Mouse (Mus musculus): ENCODE measurements at regions not wholly inside any gene's neighbourhood (a gene's known extent, or its start where the extent isn't known, plus 50 kb on each side); places are given as distances from the start of the nearest gene placed in this dataset.

DNA sequence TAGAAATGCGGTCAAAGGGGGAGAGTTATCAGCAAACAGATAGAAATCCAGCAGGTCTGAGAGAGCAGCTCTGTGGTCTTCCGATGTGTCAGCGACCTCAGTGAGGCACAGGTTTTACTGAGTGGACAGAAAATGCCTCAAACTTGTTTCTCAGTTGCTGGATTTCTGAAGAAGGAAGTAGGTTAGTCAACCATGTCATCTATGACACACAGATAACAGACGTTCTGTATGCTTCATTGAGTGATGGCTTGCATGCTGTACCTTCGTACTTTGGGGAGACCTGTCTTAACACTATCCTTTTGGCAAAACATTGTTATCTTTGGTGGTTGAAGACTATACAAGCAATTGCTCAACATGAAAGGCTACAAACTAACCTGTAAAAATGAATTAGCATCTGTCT, 59.3 kb upstream of the Rgs1 start:
- H3K27ac ChIP-seq, result no peak overlapping the region
- no peak overlapping the region for H3K4me3 ChIP-seq
- no peak for DNase-seq
- intact Hi-C loops (cut with DNase I), result no loop called here
- no peak for TF ChIP-seq CTCF (IDR thresholded peaks at IDR 0.05)

DNA sequence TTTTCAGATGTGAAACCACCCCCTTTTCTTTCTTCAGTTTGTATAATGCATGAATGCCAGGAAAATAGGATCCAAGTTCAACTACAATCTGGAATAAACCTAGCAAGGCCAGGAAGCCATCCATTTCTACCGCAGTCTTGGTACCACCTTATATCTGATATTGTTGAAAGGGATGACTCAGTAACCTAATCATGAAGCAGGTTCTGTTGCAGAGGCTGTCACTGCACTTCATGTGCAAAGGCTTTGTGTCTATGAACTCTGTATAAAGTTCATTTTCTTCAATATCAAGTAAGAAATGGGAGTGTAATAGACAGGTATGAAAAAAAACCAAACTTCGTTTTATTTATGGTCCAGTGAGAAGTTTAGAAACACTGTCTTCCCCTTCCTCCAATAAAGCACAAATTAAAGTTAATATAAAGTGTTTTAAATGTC, 58.8 kb upstream of the Rgs1 start:
- Histone ChIP-seq H3K27ac (no peak overlapping the region), H3K4me3 (no peak overlapping the region)
- TF ChIP-seq CTCF (IDR thresholded peaks at IDR 0.05), result no peak
- no peak for DNase-seq
- intact Hi-C loops (cut with DNase I), result no loop called here

DNA sequence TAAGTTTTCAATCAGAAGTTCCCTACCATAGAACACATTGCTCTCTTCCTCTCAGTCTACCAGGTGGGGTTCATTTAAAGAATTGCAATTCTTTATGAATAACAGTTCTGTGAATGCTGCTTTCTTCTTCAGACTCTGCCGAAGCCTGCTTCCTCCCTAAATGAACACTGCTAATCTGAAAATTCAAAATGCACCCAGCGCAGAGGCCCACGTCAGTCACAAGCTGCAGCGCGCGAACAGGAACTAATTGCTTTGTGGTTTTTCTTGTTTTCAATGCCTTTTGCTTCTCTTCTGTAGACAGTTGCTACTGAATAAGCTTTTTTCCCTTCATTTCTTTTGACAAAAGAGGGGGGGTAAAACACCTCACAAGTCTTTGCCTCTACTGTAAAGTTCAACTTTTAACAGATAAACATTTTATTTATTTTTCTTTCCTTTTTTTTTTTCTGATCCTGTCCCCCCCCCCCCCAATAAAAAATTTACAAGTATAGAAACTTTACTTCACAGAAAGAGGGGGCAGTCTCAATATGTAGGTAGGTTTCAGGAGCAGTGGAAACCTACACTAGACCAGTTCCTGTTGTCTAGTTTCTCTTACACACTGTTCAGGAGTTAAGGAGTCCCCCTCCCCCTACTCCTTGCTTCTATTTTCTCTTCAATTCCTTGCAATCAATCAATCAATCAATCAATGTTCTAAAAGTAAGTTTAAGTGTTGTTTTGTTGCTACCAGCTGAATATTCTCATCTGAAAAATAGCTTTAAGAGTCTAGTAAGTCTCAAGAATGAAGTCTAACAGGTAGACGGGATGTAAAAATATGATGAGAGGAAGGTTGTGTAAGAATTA, 58.2 kb upstream of the Rgs1 start:
- TF ChIP-seq CTCF (IDR thresholded peaks at IDR 0.05), result no peak
- Histone ChIP-seq H3K27ac (no peak overlapping the region), H3K4me3 (no peak overlapping the region)
- intact Hi-C loops (cut with DNase I), result no loop called here
- no peak for DNase-seq

DNA sequence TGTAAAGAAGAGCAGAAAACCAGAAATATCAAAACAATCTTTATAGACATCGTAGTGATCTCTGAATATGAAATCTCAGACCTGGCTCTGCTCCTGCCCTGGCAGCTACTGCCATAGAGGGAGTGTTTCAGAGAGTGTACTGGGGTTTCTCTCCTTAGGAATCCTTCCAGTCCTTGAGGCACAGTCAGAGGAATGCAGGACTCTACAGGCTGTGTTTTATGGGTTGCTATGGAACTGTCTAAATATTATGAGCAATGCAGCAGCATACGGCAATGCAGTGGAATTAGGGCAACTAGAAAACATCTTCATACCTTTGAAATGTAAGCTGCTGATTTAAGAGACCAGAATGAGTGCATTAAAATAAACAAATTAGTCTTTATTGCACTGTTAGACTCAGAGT, 57.2 kb upstream of the Rgs1 start:
- no peak for TF ChIP-seq CTCF (IDR thresholded peaks at IDR 0.05)
- DNase-seq, result peak; percentile 27
- intact Hi-C loops (cut with DNase I), result no loop called here
- Histone ChIP-seq H3K27ac (no peak overlapping the region), H3K4me3 (no peak overlapping the region)

DNA sequence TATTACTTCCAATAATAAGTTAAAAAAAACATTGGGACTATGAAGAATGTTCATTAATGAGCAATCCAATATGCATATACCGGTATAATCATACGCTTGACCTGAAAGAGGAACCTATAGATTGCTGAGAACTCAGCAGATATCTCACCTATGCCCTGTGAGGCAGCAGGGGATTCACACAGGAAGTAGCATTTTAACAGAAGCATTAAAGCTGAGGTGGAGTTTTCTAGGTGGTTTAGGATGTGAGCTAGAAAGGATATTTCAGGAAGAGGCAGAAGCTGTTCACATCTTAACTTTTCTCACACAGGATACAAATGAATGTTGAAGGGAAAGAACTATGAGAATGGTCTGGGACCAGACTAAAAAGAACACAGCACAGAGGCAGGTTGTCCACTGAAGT, 51.6 kb upstream of the Rgs1 start:
- H3K27ac ChIP-seq, result no peak overlapping the region
- no peak for TF ChIP-seq CTCF (IDR thresholded peaks at IDR 0.05)
- intact Hi-C loops (cut with DNase I), result no loop called here
- no peak for DNase-seq
- no peak overlapping the region for H3K4me3 ChIP-seq

Measured in gastrocnemius, adult 2 months (tissue).